Mouse (Mus musculus): ENCODE data around the gene Kcnq1. TPM values are rescaled to one million over a fixed set of nuclear protein-coding genes. Genes with fewer than 3 reads are reported as not detected.

Gene Kcnq1
- total RNA-seq, 1 experiment = 0.22 TPM

DNA sequence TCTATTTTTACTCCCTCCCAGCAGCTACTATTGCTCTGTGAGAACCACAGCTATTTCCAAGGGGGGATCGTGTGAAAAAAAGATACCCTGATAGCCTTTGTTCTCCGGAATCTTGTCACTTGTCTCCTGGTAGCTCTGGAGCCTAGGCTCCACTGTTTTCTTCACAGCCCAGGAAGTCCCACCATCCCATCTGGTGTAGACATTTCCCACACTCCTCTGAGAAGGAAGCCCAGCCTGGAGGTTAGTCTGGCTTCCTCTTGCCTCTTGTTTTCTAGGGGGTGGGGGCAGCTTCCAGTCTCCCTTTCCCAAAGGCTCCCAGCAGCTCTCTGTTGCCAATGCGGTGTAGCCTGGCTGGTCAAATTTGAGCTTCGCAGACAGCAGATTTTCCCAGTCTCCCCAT is 251.7 kb downstream of the Kcnq1 start:
- Histone ChIP-seq H3K4me1 (ENCODE audit: control insufficient read depth in 2 of 2, insufficient read depth in 2 of 2, low read length in 2 of 2, poor library complexity in 1 of 2) (no peaks in the 10 kb centered on the region), H3K9ac (ENCODE audit: insufficient read depth, low read depth, low read length, poor library complexity, severe bottlenecking) (no peak overlapping the region), H3K9me3 (ENCODE audit: control insufficient read depth, insufficient read depth, low read depth, low read length) (no peaks in the 10 kb centered on the region), H3K36me3 (ENCODE audit: control insufficient read depth, insufficient read depth, low read length, poor library complexity, severe bottlenecking) (no peaks in the 10 kb centered on the region), H3K4me3 (ENCODE audit: insufficient read depth in 1 of 2, low read depth in 1 of 2, low read length in 2 of 2, poor library complexity in 1 of 2, severe bottlenecking in 1 of 2) (no peak overlapping the region), H3K27ac (ENCODE audit: insufficient read depth, low read depth, low read length, poor library complexity, severe bottlenecking) (no peak overlapping the region)
- in situ Hi-C loops (cut with MboI; ENCODE audit: low sequenced_read_pairs in 2 of 2, unreplicated experiment in 2 of 2) = no loop called here
- TF ChIP-seq CHD2 (IDR thresholded peaks at IDR 0.05; ENCODE audit: low read depth, low read length) = no peak
- no peak for TF ChIP-seq HCFC1 (IDR thresholded peaks at IDR 0.05; ENCODE audit: borderline replicate concordance, insufficient read depth, low read length)
- no peak for TF ChIP-seq MAFK (IDR thresholded peaks at IDR 0.05; ENCODE audit: insufficient read depth, low read depth, low read length)
- TF ChIP-seq ZNF384 (IDR thresholded peaks at IDR 0.05; ENCODE audit: low read depth, low read length) = no peak
- no peak for TF ChIP-seq ZC3H11A (IDR thresholded peaks at IDR 0.05; ENCODE audit: borderline replicate concordance, low read depth, low read length)
- no peak for DNase-seq (ENCODE audit: low read depth, low spot score)

DNA sequence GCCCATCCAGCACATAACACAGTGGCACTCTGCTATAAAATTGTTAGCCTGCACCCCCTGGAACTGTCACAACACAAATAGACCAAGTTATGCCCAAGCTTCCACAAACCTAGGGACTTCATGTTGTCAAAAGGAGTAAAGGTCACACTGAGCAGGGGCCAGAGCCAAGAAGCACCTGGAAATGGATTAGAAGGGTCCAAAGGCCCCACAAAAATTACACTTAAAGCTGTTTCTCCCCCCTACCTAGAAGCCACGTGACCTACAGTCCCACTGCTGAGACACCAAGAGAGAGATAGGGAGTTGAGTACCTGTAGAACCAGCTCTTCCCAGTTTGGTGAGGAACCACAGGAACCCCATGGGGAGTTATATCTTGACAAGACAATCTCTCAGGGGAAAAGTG is 253.6 kb downstream of the Kcnq1 start:
- in situ Hi-C loops (cut with MboI; ENCODE audit: low sequenced_read_pairs in 2 of 2, unreplicated experiment in 2 of 2) = no loop called here
- Histone ChIP-seq H3K9ac (ENCODE audit: insufficient read depth, low read depth, low read length, poor library complexity, severe bottlenecking) (no peak overlapping the region), H3K4me1 (ENCODE audit: control insufficient read depth in 2 of 2, insufficient read depth in 2 of 2, low read length in 2 of 2, poor library complexity in 1 of 2) (no peaks in the 10 kb centered on the region), H3K27ac (ENCODE audit: insufficient read depth, low read depth, low read length, poor library complexity, severe bottlenecking) (no peak overlapping the region), H3K36me3 (ENCODE audit: control insufficient read depth, insufficient read depth, low read length, poor library complexity, severe bottlenecking) (no peaks in the 10 kb centered on the region), H3K4me3 (ENCODE audit: insufficient read depth in 1 of 2, low read depth in 1 of 2, low read length in 2 of 2, poor library complexity in 1 of 2, severe bottlenecking in 1 of 2) (no peak overlapping the region), H3K9me3 (ENCODE audit: control insufficient read depth, insufficient read depth, low read depth, low read length) (no peaks in the 10 kb centered on the region)
- no peak for DNase-seq (ENCODE audit: low read depth, low spot score)
- no peak for TF ChIP-seq ZNF384 (IDR thresholded peaks at IDR 0.05; ENCODE audit: low read depth, low read length)
- TF ChIP-seq CHD2 (IDR thresholded peaks at IDR 0.05; ENCODE audit: low read depth, low read length) = no peak
- no peak for TF ChIP-seq ZC3H11A (IDR thresholded peaks at IDR 0.05; ENCODE audit: borderline replicate concordance, low read depth, low read length)
- TF ChIP-seq MAFK (IDR thresholded peaks at IDR 0.05; ENCODE audit: insufficient read depth, low read depth, low read length) = no peak
- TF ChIP-seq HCFC1 (IDR thresholded peaks at IDR 0.05; ENCODE audit: borderline replicate concordance, insufficient read depth, low read length) = no peak

- H3K36me3 ChIP-seq (ENCODE audit: control insufficient read depth, insufficient read depth, low read length, poor library complexity, severe bottlenecking) = no peaks in the 10 kb centered on the region
- H3K9me3 ChIP-seq (ENCODE audit: control insufficient read depth, insufficient read depth, low read depth, low read length) = no peaks in the 10 kb centered on the region
- no peak overlapping the region for H3K9ac ChIP-seq (ENCODE audit: insufficient read depth, low read depth, low read length, poor library complexity, severe bottlenecking)
- H3K4me1 ChIP-seq (ENCODE audit: control insufficient read depth in 2 of 2, insufficient read depth in 2 of 2, low read length in 2 of 2, poor library complexity in 1 of 2) = no peaks in the 10 kb centered on the region
- TF ChIP-seq MAFK (IDR thresholded peaks at IDR 0.05; ENCODE audit: insufficient read depth, low read depth, low read length) (no peak), HCFC1 (IDR thresholded peaks at IDR 0.05; ENCODE audit: borderline replicate concordance, insufficient read depth, low read length) (no peak), CHD2 (IDR thresholded peaks at IDR 0.05; ENCODE audit: low read depth, low read length) (no peak), ZNF384 (IDR thresholded peaks at IDR 0.05; ENCODE audit: low read depth, low read length) (no peak), ZC3H11A (IDR thresholded peaks at IDR 0.05; ENCODE audit: borderline replicate concordance, low read depth, low read length) (no peak)
- no peak overlapping the region for H3K27ac ChIP-seq (ENCODE audit: insufficient read depth, low read depth, low read length, poor library complexity, severe bottlenecking)
- in situ Hi-C loops (cut with MboI; ENCODE audit: low sequenced_read_pairs in 2 of 2, unreplicated experiment in 2 of 2) = no loop called here
- no peak for DNase-seq (ENCODE audit: low read depth, low spot score)
- no peak overlapping the region for H3K4me3 ChIP-seq (ENCODE audit: insufficient read depth in 1 of 2, low read depth in 1 of 2, low read length in 2 of 2, poor library complexity in 1 of 2, severe bottlenecking in 1 of 2)
Measured at GRCm38 (mm10) chr7:143360776-143361175, 254.6 kb downstream of the Kcnq1 start.

GRCm38 (mm10) chr7:143364092-143364832 is 258.1 kb downstream of the Kcnq1 start:
- Histone ChIP-seq H3K27ac (ENCODE audit: insufficient read depth, low read depth, low read length, poor library complexity, severe bottlenecking) (no peak overlapping the region), H3K4me1 (ENCODE audit: control insufficient read depth in 2 of 2, insufficient read depth in 2 of 2, low read length in 2 of 2, poor library complexity in 1 of 2) (no peaks in the 10 kb centered on the region), H3K36me3 (ENCODE audit: control insufficient read depth, insufficient read depth, low read length, poor library complexity, severe bottlenecking) (no peaks in the 10 kb centered on the region), H3K9ac (ENCODE audit: insufficient read depth, low read depth, low read length, poor library complexity, severe bottlenecking) (no peak overlapping the region), H3K9me3 (ENCODE audit: control insufficient read depth, insufficient read depth, low read depth, low read length) (no peaks in the 10 kb centered on the region), H3K4me3 (ENCODE audit: insufficient read depth in 1 of 2, low read depth in 1 of 2, low read length in 2 of 2, poor library complexity in 1 of 2, severe bottlenecking in 1 of 2) (no peak overlapping the region)
- DNase-seq (ENCODE audit: low read depth, low spot score) = no peak
- in situ Hi-C loops (cut with MboI; ENCODE audit: low sequenced_read_pairs in 2 of 2, unreplicated experiment in 2 of 2) = no loop called here
- TF ChIP-seq HCFC1 (IDR thresholded peaks at IDR 0.05; ENCODE audit: borderline replicate concordance, insufficient read depth, low read length) (no peak), ZNF384 (IDR thresholded peaks at IDR 0.05; ENCODE audit: low read depth, low read length) (no peak), MAFK (IDR thresholded peaks at IDR 0.05; ENCODE audit: insufficient read depth, low read depth, low read length) (no peak), CHD2 (IDR thresholded peaks at IDR 0.05; ENCODE audit: low read depth, low read length) (no peak), ZC3H11A (IDR thresholded peaks at IDR 0.05; ENCODE audit: borderline replicate concordance, low read depth, low read length) (no peak)

Measured in ES-E14 (cell line).